Mouse (Mus musculus): ENCODE data around the gene Oasl1.

The Oasl1 gene

GRCm38 (mm10) chr5:114969609-114970215, 46.7 kb downstream of the Oasl1 start:
- DNase-seq: no peak

- DNase-seq: no peak
Observed at GRCm38 (mm10) chr5:114970824-114971227, 47.8 kb downstream of the Oasl1 start, which contains the start of gene Hnf1a. Gene Hnf1a, minus strand, starts transcription at chr5:114971094.

- no peak for DNase-seq
Observed at GRCm38 (mm10) chr5:114972201-114972600, 49.2 kb downstream of the Oasl1 start.

GRCm38 (mm10) chr5:114973131-114973530, 50.1 kb downstream of the Oasl1 start:
- DNase-seq: no peak

- no peak for DNase-seq
Observed at GRCm38 (mm10) chr5:114976935-114977334, 53.9 kb downstream of the Oasl1 start.

GRCm38 (mm10) chr5:114978473-114978872, 55.4 kb downstream of the Oasl1 start:
- DNase-seq: no peak

- no peak for DNase-seq
Observed at GRCm38 (mm10) chr5:114978888-114979249, 55.8 kb downstream of the Oasl1 start.

- peak; percentile 37 to 67 for DNase-seq
Observed at GRCm38 (mm10) chr5:114979250-114980121, 56.4 kb downstream of the Oasl1 start.

GRCm38 (mm10) chr5:114980122-114980748, 57.2 kb downstream of the Oasl1 start:
- no peak for DNase-seq

GRCm38 (mm10) chr5:114982001-114982400, 59.0 kb downstream of the Oasl1 start:
- no peak for DNase-seq

GRCm38 (mm10) chr5:114985074-114985473, 62.0 kb downstream of the Oasl1 start:
- DNase-seq: no peak
